Mouse (Mus musculus): ENCODE measurements at regions not wholly inside any gene's neighbourhood (a gene's known extent, or its start where the extent isn't known, plus 50 kb on each side); places are given as distances from the start of the nearest gene placed in this dataset.

- no peak for TF ChIP-seq POLR2A (IDR thresholded peaks at IDR 0.05; ENCODE audit: insufficient read length, low read depth)
- no peak for TF ChIP-seq MAX (IDR thresholded peaks at IDR 0.05; ENCODE audit: low read depth)
Measured at GRCm38 (mm10) chr16:9085977-9086376, 256.1 kb downstream of the 1810013L24Rik start.

Data from myocyte (in vitro differentiated cells).